Mouse (Mus musculus): ENCODE results near the gene Mrpl58. TPM values are rescaled to one million over a fixed set of nuclear protein-coding genes. Genes with fewer than 3 reads are reported as not detected.
A peak's percentile ranks its signal among the peaks of the same experiment; 100 is the strongest.
"Not testable (repeated sequence)": the region's sequence is repeated elsewhere in the genome, so short reads cannot be mapped to it uniquely, and the experiment has no call there.

Gene Mrpl58
- total and polyA plus RNA-seq, 2 experiments from 2014 or later = 82.1 to 203 TPM

GRCm38 (mm10) chr11:115381743-115382539, 21.6 kb upstream of the Mrpl58 start, which contains the start of gene Cdr2l:
TSS of gene Cdr2l (plus strand) at chr11:115381916.
- peaks cover 18% of the 10 kb centered on the region for H3K4me1 ChIP-seq (ENCODE audit: insufficient read depth)
- H3K4me2 ChIP-seq (ENCODE audit: low read depth) = peak within 1 kb of the TSS; percentile 76
- H3K4me3 ChIP-seq (ENCODE audit: low read depth, low read length) = peak within 1 kb of the TSS; percentile 94
- no peaks in the 10 kb centered on the region for H3K27me3 ChIP-seq (ENCODE audit: insufficient read depth, low read length)
- no peak for TF ChIP-seq CTCF (IDR thresholded peaks at IDR 0.05; ENCODE audit: low read depth)
- H3K9ac ChIP-seq = peak within 1 kb of the TSS; percentile 97
- peak within 1 kb of the TSS; percentile 96 for H3K27ac ChIP-seq (ENCODE audit: low read depth, low read length)
- DNase-seq (peak; percentile 91), ATAC-seq (peak; percentile 94)
- H3K36me3 ChIP-seq (ENCODE audit: insufficient read depth) = no peaks in the 10 kb centered on the region
- no peaks in the 10 kb centered on the region for H3K9me3 ChIP-seq (ENCODE audit: low read length)
- WGBS = under 1% methylated on average over 73 of the region's 76 CpGs

GRCm38 (mm10) chr11:115382891-115383290, 20.7 kb upstream of the Mrpl58 start:
- DNase-seq (no peak), ATAC-seq (no peak)
- Histone ChIP-seq H3K27ac (ENCODE audit: low read depth, low read length) (peak overlapping the region; percentile 96), H3K4me3 (ENCODE audit: low read depth, low read length) (peak overlapping the region; percentile 94), H3K36me3 (ENCODE audit: insufficient read depth) (no peaks in the 10 kb centered on the region), H3K4me2 (ENCODE audit: low read depth) (peak overlapping the region; percentile 76), H3K27me3 (ENCODE audit: insufficient read depth, low read length) (no peaks in the 10 kb centered on the region), H3K4me1 (ENCODE audit: insufficient read depth) (peaks cover 18% of the 10 kb centered on the region), H3K9ac (peak overlapping the region; percentile 97), H3K9me3 (ENCODE audit: low read length) (no peaks in the 10 kb centered on the region)
- TF ChIP-seq CTCF (IDR thresholded peaks at IDR 0.05; ENCODE audit: low read depth) = no peak
- 5% methylated on average over 5 of the region's 5 CpGs for WGBS

- ATAC-seq = peak; percentile 21; the same call in 1 of the 2 replicates
Measured at GRCm38 (mm10) chr11:115383701-115384474, 19.7 kb upstream of the Mrpl58 start.

GRCm38 (mm10) chr11:115384587-115384986, 19.0 kb upstream of the Mrpl58 start:
- Histone ChIP-seq H3K27me3 (ENCODE audit: insufficient read depth, low read length) (no peaks in the 10 kb centered on the region), H3K4me1 (ENCODE audit: insufficient read depth) (peaks cover 18% of the 10 kb centered on the region), H3K9ac (no peak overlapping the region), H3K9me3 (ENCODE audit: low read length) (no peaks in the 10 kb centered on the region), H3K4me3 (ENCODE audit: low read depth, low read length) (no peak overlapping the region), H3K27ac (ENCODE audit: low read depth, low read length) (peak overlapping the region; percentile 73; the same call in 1 of the 2 replicates), H3K36me3 (ENCODE audit: insufficient read depth) (0 out of 2 replicates have a peak, but pooled peaks cover 4% of the 10 kb centered on the region), H3K4me2 (ENCODE audit: low read depth) (0 out of 2 replicates have a peak overlapping the region, but pooled peaks have one; percentile 76)
- 75% methylated on average over 5 of the region's 5 CpGs for WGBS
- TF ChIP-seq CTCF (IDR thresholded peaks at IDR 0.05; ENCODE audit: low read depth) = no peak
- no peak for ATAC-seq
- DNase-seq = no peak

More at GRCm38 (mm10) chr11:115383701-115384474, 19.7 kb upstream of the Mrpl58 start:
- Histone ChIP-seq H3K36me3 (ENCODE audit: insufficient read depth) (0 out of 2 replicates have a peak, but pooled peaks cover under 1% of the 10 kb centered on the region), H3K4me1 (ENCODE audit: insufficient read depth) (peaks cover 18% of the 10 kb centered on the region), H3K9ac (peak overlapping the region; percentile 97), H3K9me3 (ENCODE audit: low read length) (no peaks in the 10 kb centered on the region), H3K27me3 (ENCODE audit: insufficient read depth, low read length) (no peaks in the 10 kb centered on the region), H3K4me3 (ENCODE audit: low read depth, low read length) (peak overlapping the region; percentile 94), H3K27ac (ENCODE audit: low read depth, low read length) (peak overlapping the region; percentile 73), H3K4me2 (ENCODE audit: low read depth) (peak overlapping the region; percentile 76)
- TF ChIP-seq CTCF (IDR thresholded peaks at IDR 0.05; ENCODE audit: low read depth) = peak; percentile 24; the same call in 1 of the 2 replicates
- DNase-seq = peak; percentile 75
- WGBS = 26% methylated on average over 16 of the region's 16 CpGs

GRCm38 (mm10) chr11:115386859-115387258, 16.7 kb upstream of the Mrpl58 start:
- H3K27me3 ChIP-seq (ENCODE audit: insufficient read depth, low read length); H3K4me3 ChIP-seq (ENCODE audit: low read depth, low read length); H3K27ac ChIP-seq (ENCODE audit: low read depth, low read length); DNase-seq; H3K9me3 ChIP-seq (ENCODE audit: low read length); H3K9ac ChIP-seq; H3K4me2 ChIP-seq (ENCODE audit: low read depth); ATAC-seq: not testable (repeated sequence)
- 87% methylated on average over 3 of the region's 3 CpGs for WGBS
- Histone ChIP-seq H3K4me1 (ENCODE audit: insufficient read depth) (peaks cover 18% of the 10 kb centered on the region), H3K36me3 (ENCODE audit: insufficient read depth) (peaks cover 18% of the 10 kb centered on the region)

GRCm38 (mm10) chr11:115391358-115391757, 12.2 kb upstream of the Mrpl58 start:
- H3K36me3 ChIP-seq (ENCODE audit: insufficient read depth) = peaks cover 62% of the 10 kb centered on the region
- ATAC-seq = no peak
- H3K27ac ChIP-seq (ENCODE audit: low read depth, low read length) = no peak overlapping the region
- H3K4me3 ChIP-seq (ENCODE audit: low read depth, low read length) = no peak overlapping the region
- H3K4me2 ChIP-seq (ENCODE audit: low read depth) = no peak overlapping the region
- no peaks in the 10 kb centered on the region for H3K9me3 ChIP-seq (ENCODE audit: low read length)
- H3K27me3 ChIP-seq (ENCODE audit: insufficient read depth, low read length) = no peaks in the 10 kb centered on the region
- no peak for DNase-seq
- 96% methylated on average over 7 of the region's 7 CpGs for WGBS
- H3K4me1 ChIP-seq (ENCODE audit: insufficient read depth) = no peaks in the 10 kb centered on the region
- TF ChIP-seq CTCF (IDR thresholded peaks at IDR 0.05; ENCODE audit: low read depth) = no peak
- no peak overlapping the region for H3K9ac ChIP-seq
